In the genomic region with DNA sequence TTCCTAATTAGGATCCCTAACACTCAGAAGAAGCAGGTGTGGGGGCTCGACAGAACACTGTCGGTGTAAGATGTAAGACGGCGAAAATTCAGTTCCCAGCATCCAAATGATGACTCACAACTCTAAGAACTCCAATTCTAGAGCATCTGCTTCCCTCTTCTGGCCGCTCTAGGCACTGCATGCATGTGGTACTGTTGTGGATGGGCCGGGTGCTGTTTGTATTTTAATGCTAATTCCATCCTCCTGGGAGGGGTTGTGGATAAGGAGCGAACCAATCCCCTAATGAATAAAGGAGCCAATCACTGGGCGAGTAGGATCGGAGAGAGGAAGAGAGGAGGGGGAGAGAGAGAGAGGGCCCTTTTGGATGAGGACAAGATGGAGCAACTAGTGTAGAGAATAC, we compare ENCODE assay signal across 9 mouse cellular contexts. TPM values are rescaled to one million over a fixed set of nuclear protein-coding genes. Genes with fewer than 3 reads are reported as not detected.
DNase-seq lines count a peak whose midpoint lies in the region; ATAC-seq and TF ChIP-seq lines count a peak whose summit lies in the region.
"Had no signal": no experiment of that assay in that cellular context is flagged by ENCODE, and none has a peak within 500 bp of the region (broad histone marks: within the 10 kb centered on the region; RNA-seq: fewer than 3 reads in every experiment).

No protein-coding gene starts in this region.

- H3K4me1 ChIP-seq in hindbrain, embryonic 10.5 days (replicated peaks): no peaks in the 10 kb centered on the region
- no peaks in the 10 kb centered on the region for H3K4me1 ChIP-seq in hindbrain, embryonic 14.5 days (replicated peaks; ENCODE audit: control insufficient read depth, insufficient read depth, low read length)
- H3K4me1 ChIP-seq in lung, postnatal 0 days (ENCODE audit: insufficient read depth, low read depth, low read length): no peaks in the 10 kb centered on the region

- no peak for TF ChIP-seq EP300 in lung, postnatal 0 days (IDR thresholded peaks at IDR 0.05)

- no peak overlapping the region for H3K4me2 ChIP-seq in hindbrain, embryonic 14.5 days (replicated peaks)
- H3K4me2 ChIP-seq in lung, postnatal 0 days (replicated peaks; ENCODE audit: low read depth, low read length): no peak overlapping the region

- H3K27me3 ChIP-seq in hindbrain, embryonic 10.5 days (ENCODE audit: insufficient read depth, poor library complexity, severe bottlenecking): no peaks in the 10 kb centered on the region
- H3K27me3 ChIP-seq in hindbrain, embryonic 14.5 days (ENCODE audit: control insufficient read depth, insufficient read depth, low read length): no peaks in the 10 kb centered on the region
- H3K27me3 ChIP-seq in lung, postnatal 0 days (replicated peaks; ENCODE audit: insufficient read depth, low read length): no peaks in the 10 kb centered on the region

- peak; percentile 36 for DNase-seq in hindbrain, embryonic 10.5 days (ENCODE audit: low spot score)
- no peak for DNase-seq in hindbrain, embryonic 14.5 days (ENCODE audit: low spot score)
- peak; percentile 54 for DNase-seq in A20 (ENCODE audit: low read depth, low spot score)
- peak; percentile 54 for DNase-seq in NIH3T3 (ENCODE audit: low read depth)
- DNase-seq in lung, postnatal 0 days (ENCODE audit: low spot score): no peak
- DNase-seq in gastrocnemius, adult 18-20 months (ENCODE audit: low spot score): no peak
- no peak for DNase-seq in adrenal gland, postnatal 36 days

- WGBS in hindbrain, embryonic 10.5 days: 38% methylated on average over 9 of the region's 9 CpGs
- 44% methylated on average over 9 of the region's 9 CpGs for WGBS in hindbrain, embryonic 14.5 days
- WGBS in lung, postnatal 0 days: 43% methylated on average over 9 of the region's 9 CpGs

- H3K9ac ChIP-seq in hindbrain, embryonic 14.5 days: no peak overlapping the region
- H3K9ac ChIP-seq in lung, postnatal 0 days (replicated peaks; ENCODE audit: low read depth): no peak overlapping the region

- TF ChIP-seq CTCF in lung, postnatal 0 days (IDR thresholded peaks at IDR 0.05): peak; percentile 67

- H3K9me3 ChIP-seq in hindbrain, embryonic 10.5 days: peaks cover 14% of the 10 kb centered on the region
- H3K9me3 ChIP-seq in hindbrain, embryonic 14.5 days (ENCODE audit: control insufficient read depth, low read length): 0 out of 2 replicates have a peak, but pooled peaks cover 5% of the 10 kb centered on the region
- no peaks in the 10 kb centered on the region for H3K9me3 ChIP-seq in lung, postnatal 0 days (ENCODE audit: low read length)

- H3K4me3 ChIP-seq in hindbrain, embryonic 10.5 days: no peak overlapping the region
- no peak overlapping the region for H3K4me3 ChIP-seq in hindbrain, embryonic 14.5 days (replicated peaks; ENCODE audit: low read length)
- H3K4me3 ChIP-seq in lung, postnatal 0 days (ENCODE audit: low read depth, low read length): no peak overlapping the region
- H3K4me3 ChIP-seq: myocyte had no signal

- no peak for ATAC-seq in hindbrain, embryonic 14.5 days (ENCODE audit: low FRiP score)
- no peak for ATAC-seq in lung, postnatal 0 days
- no peak for ATAC-seq in activated CD4-positive, CD25-positive, alpha-beta regulatory T cell, adult 4 months

- H3K27ac ChIP-seq in hindbrain, embryonic 10.5 days: no peak overlapping the region
- H3K27ac ChIP-seq in hindbrain, embryonic 14.5 days: no peak overlapping the region
- H3K27ac ChIP-seq in lung, postnatal 0 days (ENCODE audit: low read length): no peak overlapping the region

- H3K36me3 ChIP-seq in hindbrain, embryonic 10.5 days: no peaks in the 10 kb centered on the region; the same call in 1 of the 2 replicates
- no peaks in the 10 kb centered on the region for H3K36me3 ChIP-seq in hindbrain, embryonic 14.5 days (replicated peaks; ENCODE audit: control insufficient read depth, insufficient read depth)
- H3K36me3 ChIP-seq in lung, postnatal 0 days (ENCODE audit: insufficient read depth, low read length): no peaks in the 10 kb centered on the region

RNA-seq across cellular contexts. Expression of a gene that starts 8.6 kb away (rescaled TPM):
- 0.10 and 0.14 TPM in 2 replicates for polyA plus RNA-seq in hindbrain, embryonic 10.5 days (2016; fragmentation: Nextera tagmentation; extraction: Ambion mirVana)
- polyA plus RNA-seq in hindbrain, embryonic 14.5 days (2014; fragmentation: Nextera tagmentation; extraction: Ambion mirVana): 0.79 and 0.90 TPM in 2 replicates
- polyA plus RNA-seq in lung, postnatal 0 days (2015; fragmentation: Nextera tagmentation; extraction: Ambion mirVana): 0.18 and 0.23 TPM in 2 replicates
- polyA plus RNA-seq in activated CD4-positive, CD25-positive, alpha-beta regulatory T cell, adult 4 months (2017; shearing (Covaris generic)): not detected
- not detected for total RNA-seq in gastrocnemius, adult 18-20 months (2021)
- under 1 TPM; 0.07 to 0.10 TPM for total RNA-seq in adrenal gland, postnatal 36 days (2021)

RNA-seq across cellular contexts. Expression of a gene that starts 9.1 kb away (rescaled TPM):
- polyA plus RNA-seq in hindbrain, embryonic 10.5 days (2016; fragmentation: Nextera tagmentation; extraction: Ambion mirVana): 13.0 and 14.1 TPM in 2 replicates
- polyA plus RNA-seq in hindbrain, embryonic 14.5 days (2014; fragmentation: Nextera tagmentation; extraction: Ambion mirVana): 40.4 and 42.6 TPM in 2 replicates
- 10.0 and 11.6 TPM in 2 replicates for polyA plus RNA-seq in lung, postnatal 0 days (2015; fragmentation: Nextera tagmentation; extraction: Ambion mirVana)
- polyA plus RNA-seq in activated CD4-positive, CD25-positive, alpha-beta regulatory T cell, adult 4 months (2017; shearing (Covaris generic)): 1 to 10 TPM in 1 of 2 experiments, under 1 TPM in 1; 0.77 to 2.2 TPM
- 1 to 10 TPM; 6.1 to 8.6 TPM for total RNA-seq in gastrocnemius, adult 18-20 months (2021)
- total RNA-seq in adrenal gland, postnatal 36 days (2021): 10 to 100 TPM; 10.7 to 12.1 TPM

RNA-seq across cellular contexts. Expression of a gene that starts 44.2 kb away (rescaled TPM):
- polyA plus RNA-seq in hindbrain, embryonic 10.5 days (2016; fragmentation: Nextera tagmentation; extraction: Ambion mirVana): 31.5 and 34.9 TPM in 2 replicates
- polyA plus RNA-seq in hindbrain, embryonic 14.5 days (2014; fragmentation: Nextera tagmentation; extraction: Ambion mirVana): 9.6 and 12.1 TPM in 2 replicates
- polyA plus RNA-seq in lung, postnatal 0 days (2015; fragmentation: Nextera tagmentation; extraction: Ambion mirVana): 5.5 and 6.7 TPM in 2 replicates
- 10 to 100 TPM in 1 of 2 experiments, 1 to 10 TPM in 1; 9.2 to 21.4 TPM for polyA plus RNA-seq in activated CD4-positive, CD25-positive, alpha-beta regulatory T cell, adult 4 months (2017; shearing (Covaris generic))
- 10 to 100 TPM in 1 of 2 experiments, 1 to 10 TPM in 1; 9.9 to 10.3 TPM for total RNA-seq in gastrocnemius, adult 18-20 months (2021)
- total RNA-seq in adrenal gland, postnatal 36 days (2021): 10 to 100 TPM; 14.4 to 19.8 TPM

Comparison
In these comparisons a context has a peak if more than half of its experiments do, and no peak if none do; other contexts are left out.
1. DNase-seq: peak in hindbrain, embryonic 10.5 days (single experiment), A20 (single experiment) and NIH3T3 (single experiment); none in hindbrain, embryonic 14.5 days (single experiment), lung, postnatal 0 days (single experiment), gastrocnemius, adult 18-20 months (single experiment) and adrenal gland, postnatal 36 days (0 of 2).